Mouse (Mus musculus): ENCODE results near the gene Tlcd2. TPM values are rescaled to one million over a fixed set of nuclear protein-coding genes. Genes with fewer than 3 reads are reported as not detected.

Tlcd2 gene
- total RNA-seq, 2 experiments from 2014 or later = 16.5 to 28.3 TPM

DNA sequence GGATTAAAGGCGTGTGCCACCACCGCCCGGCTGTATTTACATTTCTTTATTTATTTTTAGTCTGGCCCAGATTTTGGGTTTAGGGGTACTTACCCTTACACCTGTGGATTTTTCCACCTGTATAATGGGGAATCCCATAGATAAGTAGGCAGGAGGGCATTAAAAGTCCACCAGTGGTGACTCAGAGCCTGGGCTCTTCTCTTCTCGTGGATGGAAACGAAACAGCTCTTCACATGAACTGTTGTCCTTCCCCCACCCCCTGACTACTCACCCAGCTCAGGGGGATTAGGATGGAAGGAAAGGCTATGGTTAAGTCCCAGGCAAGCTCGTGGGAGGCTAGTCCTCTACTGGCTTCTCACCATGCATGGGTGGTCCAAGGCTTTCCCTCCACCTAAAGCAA lies 2.9 kb downstream of the Tlcd2 start:
- no peak for ATAC-seq (replicated peaks; ENCODE audit: poor library complexity)

DNA sequence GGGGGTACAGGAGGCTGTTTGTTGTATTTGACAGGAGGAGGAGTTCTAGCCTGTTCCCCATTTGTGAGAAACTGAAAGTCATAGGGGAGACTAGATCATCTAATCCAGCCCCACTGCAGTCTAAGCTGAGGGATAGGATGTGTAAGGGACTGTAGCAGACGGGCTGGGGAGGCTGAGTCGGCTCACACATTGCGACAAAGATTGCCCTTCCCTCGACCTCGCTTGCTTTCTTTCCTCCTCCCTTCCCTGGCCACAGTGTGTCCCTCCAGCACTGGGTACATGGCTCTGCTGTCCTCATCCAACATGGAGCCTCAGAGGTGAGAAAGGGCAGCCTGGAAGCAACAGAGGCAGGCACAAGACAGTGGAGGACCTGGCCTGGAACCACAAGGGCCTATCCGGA lies 3.5 kb downstream of the Tlcd2 start:
- ATAC-seq (replicated peaks; ENCODE audit: poor library complexity) = no peak

DNA sequence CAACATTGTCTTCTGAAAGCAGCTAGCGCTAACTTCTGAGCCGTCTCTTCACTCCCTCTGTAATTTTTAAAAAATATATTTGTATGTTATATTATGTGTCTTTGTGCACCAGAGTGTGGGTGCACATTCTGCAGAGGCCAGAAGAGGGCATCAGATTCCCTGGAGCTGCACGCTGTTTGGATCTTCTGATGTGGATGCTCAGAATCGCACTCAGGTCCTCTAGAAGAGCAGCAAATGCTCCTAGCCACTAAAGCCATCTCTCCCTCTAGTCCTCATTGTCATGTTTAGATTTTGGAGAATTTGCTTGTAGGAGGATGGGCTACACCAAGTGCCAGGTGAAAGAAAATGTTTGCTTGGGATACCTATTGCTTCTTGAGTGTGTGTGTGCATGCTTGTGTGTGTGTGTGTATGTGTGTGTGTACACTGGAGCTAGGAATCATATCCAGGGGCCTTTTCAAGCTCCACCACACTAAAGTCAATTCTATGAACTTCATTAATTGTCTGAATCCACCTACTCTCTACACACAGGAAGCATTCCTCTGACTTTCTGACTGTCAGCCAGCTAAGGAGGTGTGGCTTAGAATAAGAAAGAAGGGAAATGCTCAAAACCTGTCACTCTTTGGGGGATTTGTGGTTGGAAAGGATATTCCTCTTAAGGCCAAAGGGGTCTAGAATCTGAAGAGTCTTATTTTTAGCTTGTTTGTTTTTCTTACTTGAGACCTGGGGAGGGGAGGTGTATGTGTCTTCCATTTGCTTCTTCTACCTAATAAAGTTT lies 5.4 kb downstream of the Tlcd2 start:
- ATAC-seq (replicated peaks; ENCODE audit: poor library complexity) = no peak

DNA sequence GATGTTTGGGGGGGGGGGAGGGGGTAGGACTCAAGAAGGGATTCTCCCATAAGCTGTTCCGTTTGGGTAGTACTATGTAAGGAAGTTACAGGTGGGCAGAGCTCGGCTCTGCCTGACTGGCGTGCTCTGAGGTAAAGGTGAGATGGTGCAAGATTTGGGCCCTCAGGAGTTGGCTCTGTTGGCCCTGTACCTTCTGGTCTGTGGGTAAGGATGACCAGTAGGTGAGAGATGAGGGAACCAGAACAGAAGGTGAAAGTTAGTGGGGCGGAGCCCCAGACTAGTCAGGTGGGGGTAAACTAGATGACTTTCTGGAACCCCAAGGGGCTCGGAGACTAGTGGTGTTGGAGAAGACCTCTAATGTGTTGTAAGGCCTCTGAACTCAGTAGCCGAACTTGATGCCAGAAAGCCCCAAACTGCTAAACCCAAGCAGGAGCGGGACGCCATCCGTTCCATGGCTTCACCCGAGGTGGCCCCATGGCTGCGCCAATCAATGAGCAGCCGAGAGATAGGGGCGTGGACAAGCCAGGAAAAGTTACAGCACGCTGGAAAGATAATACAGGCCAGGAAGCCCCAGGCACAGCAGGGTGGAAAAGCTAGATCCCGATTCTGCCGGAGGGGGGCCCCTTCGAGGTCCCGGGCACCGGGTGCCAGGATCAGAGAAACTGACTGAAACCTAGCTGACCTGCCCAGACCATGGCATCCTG lies 6.1 kb downstream of the Tlcd2 start:
- peak; percentile 76 for ATAC-seq (replicated peaks; ENCODE audit: poor library complexity)

DNA sequence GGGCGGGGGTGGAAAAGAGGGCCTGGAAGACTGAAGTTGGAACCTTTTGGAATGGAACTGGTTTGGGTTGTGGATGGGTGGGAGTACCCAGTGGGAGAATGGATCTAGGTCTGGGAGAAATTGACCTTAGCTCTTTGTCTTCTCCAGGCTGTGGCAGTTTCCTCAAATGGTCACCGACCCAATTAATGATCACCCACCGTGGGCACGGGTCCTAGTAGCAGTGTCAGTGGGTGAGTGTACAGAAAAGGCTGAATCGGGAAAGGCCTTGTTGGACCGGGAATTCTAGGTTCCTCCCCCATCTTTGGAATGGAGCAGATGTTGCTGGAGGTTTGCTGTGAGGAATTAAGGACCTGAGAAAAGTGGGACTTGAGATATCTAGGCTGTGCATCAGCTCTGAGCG lies 6.9 kb downstream of the Tlcd2 start:
- ATAC-seq (replicated peaks; ENCODE audit: poor library complexity) = no peak

DNA sequence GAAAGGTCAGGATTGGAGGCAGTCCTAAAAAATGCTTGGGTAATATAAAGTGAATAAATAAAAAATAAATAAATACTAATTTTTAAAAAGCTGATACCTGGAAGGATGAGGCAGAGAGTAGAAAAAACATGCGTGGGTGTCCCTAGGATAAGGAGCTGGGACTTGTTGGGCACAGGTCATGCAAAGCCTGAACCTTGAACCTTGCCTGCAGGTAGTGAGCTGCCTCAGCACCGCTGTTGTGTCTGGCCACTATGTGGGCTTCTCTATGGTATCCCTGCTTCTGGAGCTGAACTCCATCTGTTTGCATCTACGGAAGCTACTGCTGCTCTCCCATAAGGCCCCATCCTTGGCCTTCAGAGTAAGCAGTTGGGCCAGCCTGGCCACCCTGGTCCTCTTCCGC lies 7.7 kb downstream of the Tlcd2 start:
- no peak for ATAC-seq (replicated peaks; ENCODE audit: poor library complexity)

DNA sequence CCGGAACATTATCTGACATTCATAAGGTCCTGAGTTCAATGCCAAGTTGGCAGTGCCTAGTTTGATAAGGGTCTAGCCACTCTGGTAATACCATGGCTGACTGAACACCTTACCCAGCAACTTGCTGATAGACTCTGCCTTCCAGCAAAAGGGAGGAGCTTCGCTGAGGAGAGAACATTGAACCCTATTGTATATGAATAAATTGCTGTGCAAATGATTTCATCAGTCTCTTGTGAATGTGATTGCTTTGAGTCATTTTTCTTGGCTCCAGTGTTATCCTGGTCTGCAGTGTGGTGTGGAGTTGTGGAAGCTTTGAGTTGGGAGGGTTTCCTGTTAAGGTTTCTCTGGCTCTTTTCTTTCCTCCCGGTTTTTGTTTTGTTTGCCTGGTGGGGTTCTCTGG lies 9.2 kb downstream of the Tlcd2 start:
- peak; percentile 32; the same call in 1 of the 2 replicates for ATAC-seq (replicated peaks; ENCODE audit: poor library complexity)

DNA sequence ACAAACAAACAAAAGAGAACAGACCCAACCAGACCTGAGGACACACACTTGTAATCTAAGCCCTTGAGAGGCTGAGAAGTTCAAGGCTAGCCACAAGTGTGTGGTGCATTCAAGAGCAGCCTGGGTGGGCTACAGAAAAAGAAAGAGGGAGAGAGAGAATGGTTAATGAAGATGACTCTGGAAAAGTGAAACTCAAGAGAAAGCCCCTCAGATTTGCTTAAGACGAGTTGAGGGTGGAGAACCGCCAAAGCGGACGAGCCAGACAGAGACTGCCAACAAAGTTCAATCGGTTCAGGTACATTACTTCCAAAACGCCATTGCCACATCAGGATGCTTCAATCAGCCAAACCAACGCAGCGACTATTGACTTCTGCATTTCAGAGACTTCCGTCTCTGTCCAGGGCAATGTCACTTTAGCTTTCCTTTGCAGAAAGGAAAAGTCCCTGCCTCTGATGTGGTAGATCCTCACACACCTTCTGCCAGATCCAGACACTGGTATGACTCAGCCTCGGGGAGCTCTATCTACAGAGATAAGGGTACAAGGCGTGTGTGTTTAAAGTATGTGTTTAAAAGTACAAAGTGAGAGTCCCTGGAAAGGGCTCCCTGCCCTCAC lies 11.1 kb downstream of the Tlcd2 start:
- peak; percentile 36; the same call in 1 of the 2 replicates for ATAC-seq (replicated peaks; ENCODE audit: poor library complexity)

DNA sequence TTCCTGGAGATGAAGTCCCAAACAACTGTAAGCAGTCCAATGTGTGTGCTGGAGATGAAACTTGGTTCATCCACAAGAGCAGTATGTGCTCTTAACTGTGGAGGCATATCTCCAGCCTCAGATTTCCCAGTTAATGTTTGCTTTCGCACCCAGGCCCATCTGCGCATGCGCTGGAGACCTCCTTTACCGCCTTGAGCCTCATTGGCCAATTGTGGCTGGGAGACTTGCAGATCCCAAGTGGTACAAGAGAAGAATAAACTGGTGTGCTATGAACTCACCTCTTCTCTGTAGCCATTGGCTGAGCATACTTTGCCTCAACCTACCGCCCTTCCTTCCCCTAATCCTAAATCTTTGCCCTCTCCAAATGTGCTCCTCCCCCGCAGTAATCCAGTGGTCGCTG lies 11.9 kb downstream of the Tlcd2 start:
- ATAC-seq (replicated peaks; ENCODE audit: poor library complexity) = no peak

DNA sequence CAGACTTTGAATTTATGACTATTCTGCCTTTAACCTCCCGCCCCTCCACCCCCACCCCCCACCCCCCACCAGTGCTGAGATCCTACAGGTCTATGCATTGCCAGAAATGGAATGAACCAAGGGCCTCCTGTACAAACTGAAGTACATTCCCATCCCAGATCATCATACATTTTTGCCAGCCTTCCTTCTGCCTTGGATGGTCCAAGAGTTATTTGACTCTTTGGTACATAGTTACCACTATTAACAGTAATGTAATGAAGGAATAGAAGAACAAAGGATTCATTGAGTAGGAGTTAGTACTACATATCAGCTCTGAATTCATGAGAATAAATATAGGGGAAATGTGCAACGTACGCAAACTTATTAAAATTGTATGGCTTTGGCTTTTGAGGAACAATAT lies 24.7 kb downstream of the Tlcd2 start:
- ATAC-seq (replicated peaks; ENCODE audit: poor library complexity) = no peak

DNA sequence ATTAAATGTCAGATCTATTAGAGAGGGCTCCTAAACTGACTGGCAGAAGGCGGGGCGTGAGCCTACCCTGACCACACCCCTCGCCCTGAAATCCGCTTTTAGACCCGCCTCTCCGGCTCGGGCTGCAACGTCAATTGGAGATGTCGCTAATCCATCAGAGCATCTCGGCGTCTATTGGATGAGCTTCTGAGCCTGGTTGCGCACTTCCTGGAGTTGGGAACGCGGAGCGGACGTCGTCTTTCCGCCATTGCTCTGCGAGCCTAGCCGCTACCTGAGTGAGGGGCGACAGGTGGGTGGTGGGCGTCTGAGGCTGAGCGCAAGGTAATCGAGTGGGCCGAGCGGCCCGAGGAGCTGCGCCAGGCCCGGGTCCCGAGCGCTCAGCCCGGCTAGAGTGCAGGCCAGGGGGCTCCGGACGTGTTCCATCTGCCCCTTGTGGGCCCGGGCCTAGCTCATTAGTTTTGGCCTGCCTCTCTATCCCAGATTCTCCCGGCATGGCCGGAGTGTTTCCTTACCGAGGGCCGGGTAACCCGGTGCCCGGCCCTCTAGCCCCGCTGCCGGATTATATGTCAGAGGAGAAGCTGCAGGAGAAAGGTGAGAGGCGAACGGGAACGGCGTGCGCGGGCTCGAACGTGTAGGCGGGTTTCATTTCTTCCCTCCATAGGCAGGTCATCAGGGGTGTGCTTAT lies 25.2 kb downstream of the Tlcd2 start, which contains the start of gene Prpf8:
Prpf8 (plus strand) TSS at position 216 of the 685 bp plus-strand sequence.
- ATAC-seq (replicated peaks; ENCODE audit: poor library complexity) = peak; percentile 100

DNA sequence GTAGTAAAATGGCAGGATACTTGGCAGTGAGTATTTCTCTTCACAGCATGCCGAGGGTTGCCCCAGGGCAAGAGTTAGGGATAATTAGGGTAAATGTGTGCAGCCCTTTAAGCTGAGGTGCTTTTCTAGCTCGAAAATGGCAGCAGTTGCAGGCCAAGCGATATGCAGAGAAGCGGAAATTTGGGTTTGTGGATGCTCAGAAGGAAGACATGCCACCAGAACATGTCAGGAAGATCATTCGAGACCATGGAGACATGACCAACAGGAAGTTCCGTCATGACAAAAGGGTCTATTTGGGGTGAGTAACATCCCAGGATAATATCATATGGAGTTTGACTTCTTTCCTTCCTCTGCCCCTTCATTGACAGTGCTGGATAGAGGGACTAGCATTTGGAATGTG lies 26.0 kb downstream of the Tlcd2 start:
- ATAC-seq (replicated peaks; ENCODE audit: poor library complexity) = no peak

DNA sequence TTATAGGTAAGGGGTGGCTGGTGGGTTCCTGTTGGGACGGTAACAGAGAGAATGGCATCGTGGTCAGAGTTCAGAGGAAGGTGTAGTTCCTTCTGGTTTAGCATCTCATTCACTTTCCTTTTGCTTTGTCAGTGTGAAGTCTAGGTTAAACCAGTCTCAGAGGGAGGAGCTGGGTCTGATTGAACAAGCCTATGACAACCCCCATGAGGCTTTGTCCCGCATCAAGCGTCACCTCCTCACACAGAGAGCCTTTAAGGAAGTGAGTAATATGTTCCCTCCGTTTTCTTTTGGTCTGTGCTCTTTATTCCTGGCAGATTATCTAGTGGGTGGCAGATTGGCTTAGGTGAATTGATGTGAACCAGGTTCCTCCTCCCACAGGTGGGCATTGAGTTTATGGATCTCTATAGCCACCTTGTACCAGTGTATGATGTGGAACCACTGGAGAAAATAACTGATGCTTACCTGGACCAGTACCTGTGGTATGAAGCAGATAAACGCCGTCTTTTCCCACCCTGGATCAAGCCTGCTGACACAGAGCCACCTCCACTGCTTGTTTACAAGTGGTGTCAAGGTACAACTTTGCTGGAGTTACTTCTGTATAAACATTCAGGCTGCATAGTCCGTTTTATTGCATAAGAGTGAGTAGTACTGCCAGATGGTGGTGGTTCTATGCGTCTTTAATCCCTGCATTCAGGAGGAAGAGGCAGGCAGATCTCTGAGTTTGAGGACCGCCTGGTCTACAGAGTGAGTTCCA lies 33.0 kb downstream of the Tlcd2 start:
- no peak for ATAC-seq (replicated peaks; ENCODE audit: poor library complexity)

DNA sequence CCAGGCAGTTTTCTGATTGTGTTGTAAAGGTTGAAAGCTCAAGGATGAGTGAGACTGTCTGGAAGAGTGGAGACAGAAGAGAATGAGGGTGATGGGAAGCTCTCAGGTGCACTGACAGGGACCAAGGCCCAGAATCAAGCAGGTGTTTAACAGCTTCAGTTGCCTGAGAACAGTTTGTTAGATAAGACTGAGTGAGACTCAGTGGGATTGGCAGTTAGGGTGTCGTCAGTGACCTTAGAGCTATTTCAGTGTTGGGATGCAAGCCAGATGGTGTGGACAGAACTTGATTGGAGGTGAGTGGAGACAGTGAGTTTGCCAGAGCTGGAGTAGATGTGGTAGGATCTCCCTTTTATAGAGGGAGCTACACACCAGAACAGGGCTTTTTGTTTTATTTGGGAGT lies 36.6 kb downstream of the Tlcd2 start:
- no peak for ATAC-seq (replicated peaks; ENCODE audit: poor library complexity)

DNA sequence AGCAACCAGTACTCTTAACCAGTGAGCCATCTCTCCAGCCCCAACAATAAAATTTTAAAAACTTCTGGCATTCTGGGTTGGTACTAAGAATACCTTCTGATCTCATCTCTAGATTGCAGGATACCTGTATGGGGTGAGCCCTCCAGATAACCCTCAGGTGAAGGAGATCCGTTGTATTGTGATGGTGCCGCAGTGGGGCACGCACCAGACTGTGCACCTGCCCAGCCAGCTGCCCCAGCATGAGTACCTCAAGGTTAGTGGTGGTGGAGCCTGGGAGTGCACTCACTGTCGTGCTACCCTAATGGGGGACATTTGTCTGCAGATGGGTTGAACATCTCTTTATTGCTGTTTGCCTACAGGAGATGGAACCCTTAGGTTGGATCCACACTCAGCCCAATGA lies 46.6 kb downstream of the Tlcd2 start:
- ATAC-seq (replicated peaks; ENCODE audit: poor library complexity) = no peak

DNA sequence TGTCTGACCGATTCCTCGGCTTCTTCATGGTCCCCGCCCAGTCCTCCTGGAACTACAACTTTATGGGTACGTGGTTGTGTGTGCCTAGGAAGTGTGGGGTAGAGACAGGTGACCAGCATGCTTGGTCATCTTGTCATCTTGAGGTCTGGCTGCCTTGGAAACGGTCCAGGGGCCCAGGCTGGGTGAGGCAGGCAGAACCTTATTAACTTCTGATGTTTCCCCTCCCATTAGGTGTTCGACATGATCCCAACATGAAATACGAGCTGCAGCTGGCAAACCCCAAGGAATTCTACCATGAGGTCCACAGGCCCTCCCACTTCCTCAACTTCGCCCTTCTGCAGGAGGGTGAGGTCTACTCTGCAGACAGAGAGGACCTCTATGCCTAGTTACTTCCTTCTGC lies 47.4 kb downstream of the Tlcd2 start:
- ATAC-seq (replicated peaks; ENCODE audit: poor library complexity) = no peak

DNA sequence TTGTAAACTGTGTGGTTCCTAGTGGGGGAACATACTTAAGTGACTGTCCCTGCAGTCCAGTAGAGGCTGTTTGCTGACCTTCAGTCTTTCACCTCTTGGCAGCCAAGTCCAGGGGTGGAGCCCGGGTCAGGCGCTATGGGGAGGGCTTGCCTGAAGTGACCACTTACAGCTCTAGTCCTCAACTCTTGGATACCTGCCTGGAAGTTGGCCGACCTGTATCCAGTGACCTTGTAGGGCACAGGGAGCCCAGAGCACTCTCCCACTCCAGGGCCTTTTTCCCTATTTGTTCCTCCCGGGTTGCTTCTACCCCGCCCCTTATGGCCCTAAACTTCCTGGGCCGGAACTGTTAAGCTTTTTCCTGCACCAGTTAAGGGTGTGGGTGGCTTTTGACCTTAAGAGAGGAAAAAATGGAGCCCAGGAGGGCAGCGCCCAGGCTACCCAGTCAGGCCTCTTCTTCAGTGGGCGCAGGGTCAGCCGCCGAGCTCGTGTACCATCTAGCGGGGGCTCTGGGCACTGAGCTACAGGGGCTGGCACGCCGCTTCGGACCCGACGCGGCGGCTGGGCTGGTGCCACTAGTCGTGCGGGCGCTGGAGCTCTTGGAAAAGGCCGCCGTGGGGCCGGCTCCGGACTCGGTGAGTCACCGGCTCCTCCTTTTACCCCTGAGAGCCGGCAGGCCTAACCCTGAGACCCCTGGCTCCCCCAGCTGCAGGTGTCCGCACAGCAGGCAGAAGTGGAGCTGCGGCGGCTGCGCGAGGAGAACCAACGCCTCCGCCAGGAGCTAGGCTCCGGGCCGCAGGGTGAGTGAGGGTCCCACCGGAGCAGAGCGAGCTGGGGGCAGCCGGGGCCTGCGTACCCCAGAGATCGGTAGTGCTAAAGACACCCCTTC lies 48.5 kb downstream of the Tlcd2 start, which contains the start of gene Rilp:
Rilp (plus strand) TSS at position 354 of the 886 bp plus-strand sequence.
- peak; percentile 47 for ATAC-seq (replicated peaks; ENCODE audit: poor library complexity)

DNA sequence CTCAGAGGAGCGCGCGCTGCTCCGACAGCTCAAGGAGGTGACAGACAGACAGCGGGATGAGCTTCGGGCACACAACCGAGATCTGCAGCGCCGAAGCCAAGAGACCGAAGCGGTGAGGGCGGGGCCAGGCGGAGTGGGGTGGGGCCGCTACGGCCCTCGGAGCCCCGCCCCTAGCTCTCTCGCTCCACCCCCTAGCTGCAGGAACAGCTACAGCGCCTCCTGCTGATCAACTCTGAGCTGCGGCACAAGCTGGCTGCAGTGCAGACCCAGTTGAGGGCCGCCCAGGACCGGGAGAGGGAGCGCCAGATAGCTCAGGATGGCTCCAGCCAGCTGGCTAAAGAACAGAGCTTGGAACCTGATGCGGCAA lies 49.1 kb downstream of the Tlcd2 start:
- ATAC-seq (replicated peaks; ENCODE audit: poor library complexity) = peak; percentile 95

DNA sequence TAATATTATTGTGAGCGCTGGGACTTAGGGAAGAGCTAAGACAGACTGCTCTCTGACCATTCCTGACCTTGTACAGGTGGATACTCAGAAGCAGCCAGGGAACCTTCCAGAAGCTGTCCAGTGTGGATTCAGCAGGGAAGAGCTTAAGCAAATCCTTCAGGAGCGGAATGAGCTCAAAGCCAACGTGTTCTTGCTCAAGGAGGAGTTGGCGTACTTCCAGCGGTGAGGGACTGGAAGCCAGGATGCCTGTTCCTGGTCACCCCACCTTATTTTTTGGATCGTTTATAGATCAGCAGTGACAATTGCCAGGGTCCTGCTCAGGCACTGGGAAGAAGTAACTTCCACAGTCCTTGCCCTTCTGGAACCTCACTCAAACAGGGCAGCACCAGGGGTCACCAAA lies 49.7 kb downstream of the Tlcd2 start:
- ATAC-seq (replicated peaks; ENCODE audit: poor library complexity) = no peak
